Mouse (Mus musculus) adrenal gland, postnatal 36 days (tissue): Measurements from ENCODE around the gene Eaf2. TPM values are rescaled to one million over a fixed set of nuclear protein-coding genes. Genes with fewer than 3 reads are reported as not detected.

Source experiments
- DNase-seq, 2 experiments: peaks; one replicate each; pipeline ENCODE4 v3.0.0; 2021; ENCODE audit warnings: mixed read lengths in 1 of 2
- microRNA-seq: library from miRNA; unstranded; fragments of <30 nt; microRNA quantifications from one replicate; pipeline ENCODE4 v1.2.0, GENCODE M21; 2021
- total RNA-seq, 2 experiments: library from RNA; stranded (reverse); gene quantifications; 2 replicates each; pipeline ENCODE4 v1.2.3; 2021

Gene Eaf2
- total RNA-seq, 2 experiments from 2014 or later, result 0.56 to 1.6 TPM

DNA sequence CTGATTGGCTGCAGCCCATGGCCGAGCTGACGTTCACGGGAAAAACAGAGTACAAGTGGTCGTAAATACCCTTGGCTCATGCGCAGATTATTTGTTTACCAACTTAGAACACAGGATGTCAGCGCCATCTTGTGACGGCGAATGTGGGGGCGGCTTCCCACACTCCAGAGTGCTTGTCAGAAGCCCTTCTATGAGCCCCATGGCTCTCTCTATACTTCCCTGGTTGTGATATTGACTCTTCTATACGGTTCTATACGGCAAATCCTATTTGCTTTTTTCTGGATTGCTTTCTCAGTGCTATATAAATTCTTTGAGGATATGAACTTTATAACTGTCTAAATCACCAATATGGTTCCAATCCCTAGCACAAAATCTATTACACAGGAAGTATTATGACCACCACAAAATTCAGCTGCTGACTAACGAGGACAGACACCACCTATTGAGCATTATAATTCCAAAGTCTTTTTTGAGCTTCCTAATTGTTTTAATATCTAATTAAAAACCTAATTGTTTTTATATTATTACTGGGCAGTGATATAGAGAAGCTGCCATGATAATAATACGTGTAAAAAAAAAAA lies 104.5 kb downstream of the Eaf2 start:
- no peak for DNase-seq

DNA sequence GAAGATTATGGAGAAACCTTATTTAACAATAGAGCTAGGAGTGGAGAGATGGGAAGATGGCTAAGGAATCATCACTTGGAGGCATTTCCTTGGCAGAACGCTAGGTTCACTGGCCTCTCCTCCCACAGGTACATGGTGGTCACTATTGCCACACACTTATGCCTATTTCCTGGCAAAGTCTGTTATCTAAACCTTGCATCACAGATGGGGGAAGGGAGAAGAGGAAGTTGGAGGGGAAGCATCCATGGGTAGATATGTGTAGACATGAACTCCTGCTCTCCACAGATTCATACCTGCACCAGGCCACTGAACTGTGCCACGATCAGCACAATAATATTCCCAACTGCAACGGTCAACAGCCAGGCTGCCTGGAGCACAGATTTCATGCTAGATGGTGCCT lies 122.8 kb downstream of the Eaf2 start:
- no peak for DNase-seq

- no peak for DNase-seq
These were observed 127.0 kb downstream of the Eaf2 start for GRCm38 (mm10) chr16:36747767-36748166.

GRCm38 (mm10) chr16:36747068-36747467 lies 127.7 kb downstream of the Eaf2 start:
- DNase-seq, result no peak

DNA sequence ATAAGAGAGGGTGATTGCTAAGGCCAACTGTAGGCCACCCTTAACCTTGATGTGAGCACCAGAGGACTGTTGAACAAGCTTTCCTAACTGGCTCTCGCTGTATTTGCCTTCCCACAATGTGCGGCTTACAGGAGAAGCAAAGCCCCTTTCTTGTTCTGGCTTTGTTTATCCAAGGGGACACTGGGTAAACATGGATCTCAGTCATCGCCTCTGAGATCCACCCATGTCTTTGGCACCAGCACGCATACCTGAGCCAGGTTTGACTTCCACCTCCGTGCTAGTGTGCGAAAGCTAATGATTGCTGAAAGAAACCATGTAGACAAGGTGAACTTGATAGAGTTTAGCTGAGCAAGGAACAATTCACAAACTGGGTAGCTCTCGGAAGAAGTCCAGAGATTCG lies 131.2 kb downstream of the Eaf2 start:
- DNase-seq, result no peak

Small RNA genes lying within 50 kb of the gene (microRNA-seq; reads per million reads assigned to microRNA genes)
- gene Gm22617, result not detected

Other genes with a start within 250 kb of the Eaf2 start
- gene Cd86, start 208.9 kb downstream of the Eaf2 start, total RNA-seq, result 1 to 10 TPM; 1.3 to 2.2 TPM
- not detected for gene Ildr1, start 181.0 kb downstream of the Eaf2 start, total RNA-seq
- gene Slc15a2, start 90.0 kb downstream of the Eaf2 start, total RNA-seq, result 1 to 10 TPM in 1 of 2 experiments, under 1 TPM in 1; 0.96 to 2.6 TPM
- gene Iqcb1, start 46.6 kb downstream of the Eaf2 start, total RNA-seq, result 10 to 100 TPM; 16.9 to 19.1 TPM
- gene Golgb1, start 137 bp upstream of the Eaf2 start, total RNA-seq, result 10 to 100 TPM; 82.8 to 91.6 TPM
- 10 to 100 TPM; 10.4 to 11.7 TPM for gene Hcls1, start 60.0 kb upstream of the Eaf2 start, total RNA-seq
- under 1 TPM; 0.13 to 0.20 TPM for gene Fbxo40, start 115.5 kb upstream of the Eaf2 start, total RNA-seq
- gene Polq, start 136.8 kb upstream of the Eaf2 start, total RNA-seq, result under 1 TPM; 0.66 to 0.76 TPM